Mouse (Mus musculus) ES-Bruce4 (cell line): Measurements from ENCODE around the gene Arhgap10.

ENCODE experiments used
- CTCF ChIP-seq: IDR thresholded peaks from one replicate; pipeline ENCODE4 v1.8.1; 2011; ENCODE audit warnings: low read depth, low read length
- EP300 ChIP-seq: IDR thresholded peaks from 2 replicates; pipeline ENCODE4 v1.6.1; 2011; ENCODE audit warnings: low read depth, low read length; ENCODE audit not compliant: insufficient read depth
- POLR2A ChIP-seq: IDR thresholded peaks from one replicate; pipeline ENCODE4 v1.8.1; 2011; ENCODE audit warnings: low read length; ENCODE audit not compliant: insufficient read depth

DNA sequence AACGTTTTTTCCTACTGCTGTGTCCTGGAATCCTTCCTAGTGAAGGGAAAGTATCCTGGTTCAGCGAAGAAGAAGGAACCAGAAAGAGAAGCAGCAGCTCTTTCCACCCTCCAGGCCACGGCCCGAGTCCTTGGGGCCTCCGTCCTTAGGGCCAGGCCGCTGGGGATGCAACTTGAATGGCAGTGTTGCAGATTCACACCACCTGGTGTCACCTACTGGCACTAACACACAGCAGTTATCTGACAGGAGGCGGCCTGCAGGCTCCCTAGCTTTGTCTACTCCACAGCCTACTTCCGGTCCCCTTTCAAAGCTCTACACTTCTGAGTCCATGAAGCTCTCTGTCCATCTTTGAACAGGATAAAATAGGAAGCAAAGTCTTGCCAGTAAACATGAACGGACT is 37.8 kb downstream of the Arhgap10 start:
- TF ChIP-seq CTCF, result no peak
- TF ChIP-seq EP300, result no peak
- TF ChIP-seq POLR2A, result no peak
